ENCODE assay signal across 7 mouse cellular contexts in the genomic region with DNA sequence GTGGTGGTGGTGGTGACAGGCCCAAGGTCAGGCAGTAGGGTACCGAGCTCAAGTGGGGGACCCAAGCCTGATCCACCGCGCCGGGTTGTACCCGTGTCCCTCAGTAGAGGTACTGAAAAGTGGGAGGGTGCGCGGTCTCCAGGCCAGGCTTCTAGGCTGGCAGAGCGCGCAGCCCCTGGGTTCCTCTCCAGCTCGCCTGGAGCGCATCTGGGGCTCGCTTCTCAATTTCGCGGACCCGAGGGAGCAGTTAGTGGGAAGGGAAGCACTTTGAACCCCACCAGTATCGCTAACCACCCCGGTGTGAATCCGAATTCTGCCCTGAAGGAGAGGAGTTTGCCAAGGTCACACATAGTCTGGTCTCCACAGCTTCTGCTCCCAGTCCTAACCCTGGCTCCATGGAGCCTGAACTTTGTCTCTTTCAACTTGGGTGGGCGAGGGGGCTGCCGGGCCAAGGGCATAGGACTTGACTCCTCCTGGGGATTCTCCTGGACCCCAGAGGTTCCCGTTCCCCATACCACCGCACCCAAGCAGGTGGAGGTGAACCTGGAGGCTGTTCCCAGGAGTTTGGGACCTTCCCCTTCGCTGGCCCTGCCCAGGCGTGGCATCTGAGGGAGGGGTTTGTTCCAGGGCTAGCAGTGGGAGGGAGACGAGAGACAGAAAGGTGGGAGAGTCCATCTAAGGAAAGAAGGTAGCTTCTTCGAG. TPM values are rescaled to one million over a fixed set of nuclear protein-coding genes. Genes with fewer than 3 reads are reported as not detected.
DNase-seq lines count a peak whose midpoint lies in the region; ATAC-seq and TF ChIP-seq lines count a peak whose summit lies in the region.

No protein-coding gene starts in this region.

- peak; percentile 42 for DNase-seq in Muller cell, postnatal 12 days (ENCODE audit: inconsistent ontology term)
- no peak for DNase-seq in forebrain, embryonic 11.5 days (ENCODE audit: low spot score)
- DNase-seq in kidney, postnatal 0 days (ENCODE audit: low spot score) = peak; percentile 54
- no peak for DNase-seq in testis, postnatal 10 days (ENCODE audit: low spot score)
- DNase-seq in left cerebral cortex, adult 9 months (ENCODE audit: low spot score in 2 of 2) = no peak

- no peaks in the 10 kb centered on the region for H3K9me3 ChIP-seq in E14TG2a.4 (ENCODE audit: low read length)
- no peaks in the 10 kb centered on the region for H3K9me3 ChIP-seq in forebrain, embryonic 11.5 days (ENCODE audit: control insufficient read depth, low read length)
- no peaks in the 10 kb centered on the region for H3K9me3 ChIP-seq in kidney, postnatal 0 days (replicated peaks; ENCODE audit: low read length)
- H3K9me3 ChIP-seq in neural tube, embryonic 14.5 days (ENCODE audit: control insufficient read depth, low read length) = no peaks in the 10 kb centered on the region

- peaks cover 82% of the 10 kb centered on the region for H3K27me3 ChIP-seq in E14TG2a.4 (ENCODE audit: insufficient read depth, low read length)
- peaks cover 19% of the 10 kb centered on the region for H3K27me3 ChIP-seq in forebrain, embryonic 11.5 days (ENCODE audit: control insufficient read depth, insufficient read depth, low read length)
- H3K27me3 ChIP-seq in kidney, postnatal 0 days (ENCODE audit: insufficient read depth, low read length) = peaks cover 30% of the 10 kb centered on the region
- peaks cover 3% of the 10 kb centered on the region; the same call in 1 of the 2 replicates for H3K27me3 ChIP-seq in neural tube, embryonic 14.5 days (ENCODE audit: control insufficient read depth, insufficient read depth, low read length)

- H3K4me1 ChIP-seq in E14TG2a.4 (replicated peaks; ENCODE audit: low read depth, low read length) = peaks cover 67% of the 10 kb centered on the region
- peaks cover 7% of the 10 kb centered on the region; the same call in 1 of the 2 replicates for H3K4me1 ChIP-seq in forebrain, embryonic 11.5 days (replicated peaks; ENCODE audit: control insufficient read depth, insufficient read depth, low read length)
- H3K4me1 ChIP-seq in kidney, postnatal 0 days (replicated peaks; ENCODE audit: insufficient read depth, low read length) = peaks cover 8% of the 10 kb centered on the region
- H3K4me1 ChIP-seq in neural tube, embryonic 14.5 days (ENCODE audit: control insufficient read depth, insufficient read depth, low read length) = peaks cover 12% of the 10 kb centered on the region

- H3K4me2 ChIP-seq in forebrain, embryonic 11.5 days (ENCODE audit: low read depth, low read length, severe bottlenecking) = peak overlapping the region; percentile 84
- H3K4me2 ChIP-seq in kidney, postnatal 0 days (ENCODE audit: low read length) = peak overlapping the region; percentile 88
- H3K4me2 ChIP-seq in neural tube, embryonic 14.5 days (ENCODE audit: low read depth, low read length) = peak overlapping the region; percentile 93

- H3K4me3 ChIP-seq in E14TG2a.4 (replicated peaks; ENCODE audit: low read length) = peak overlapping the region; percentile 82
- H3K4me3 ChIP-seq in forebrain, embryonic 11.5 days (ENCODE audit: low read depth, low read length) = peak overlapping the region; percentile 54
- H3K4me3 ChIP-seq in kidney, postnatal 0 days (replicated peaks; ENCODE audit: low read depth, low read length) = peak overlapping the region; percentile 50
- H3K4me3 ChIP-seq in neural tube, embryonic 14.5 days (ENCODE audit: low read depth, low read length) = peak overlapping the region; percentile 70

- no peak for ATAC-seq in forebrain, embryonic 11.5 days (replicated peaks; ENCODE audit: low FRiP score)
- no peak for ATAC-seq in kidney, postnatal 0 days (replicated peaks; ENCODE audit: low FRiP score, low read depth)
- ATAC-seq in neural tube, embryonic 14.5 days (ENCODE audit: low read depth) = peak; percentile 40

- H3K36me3 ChIP-seq in E14TG2a.4 (ENCODE audit: insufficient read depth, low read length) = no peaks in the 10 kb centered on the region
- H3K36me3 ChIP-seq in forebrain, embryonic 11.5 days (ENCODE audit: control insufficient read depth, insufficient read depth, low read length) = no peaks in the 10 kb centered on the region
- no peaks in the 10 kb centered on the region for H3K36me3 ChIP-seq in kidney, postnatal 0 days (ENCODE audit: insufficient read depth, low read length)
- no peaks in the 10 kb centered on the region for H3K36me3 ChIP-seq in neural tube, embryonic 14.5 days (ENCODE audit: control insufficient read depth, insufficient read depth, low read length)

- WGBS in forebrain, embryonic 11.5 days = 4% methylated on average over 26 of the region's 26 CpGs
- 4% methylated on average over 26 of the region's 26 CpGs for WGBS in kidney, postnatal 0 days
- 4% methylated on average over 26 of the region's 26 CpGs for WGBS in neural tube, embryonic 14.5 days

- no peak for TF ChIP-seq CTCF in E14TG2a.4 (conservative IDR thresholded peaks at IDR 0.05; ENCODE audit: low read length)
- TF ChIP-seq CTCF in kidney, postnatal 0 days (IDR thresholded peaks at IDR 0.05; ENCODE audit: low read depth) = no peak

- H3K9ac ChIP-seq in forebrain, embryonic 11.5 days (ENCODE audit: low read length) = no peak overlapping the region
- H3K9ac ChIP-seq in kidney, postnatal 0 days (ENCODE audit: low read depth, low read length) = no peak overlapping the region
- H3K9ac ChIP-seq in neural tube, embryonic 14.5 days (replicated peaks; ENCODE audit: low read depth, low read length) = peak overlapping the region; percentile 74

- H3K27ac ChIP-seq in forebrain, embryonic 11.5 days (ENCODE audit: low read depth, low read length) = no peak overlapping the region
- no peak overlapping the region for H3K27ac ChIP-seq in kidney, postnatal 0 days
- no peak overlapping the region for H3K27ac ChIP-seq in neural tube, embryonic 14.5 days (ENCODE audit: low read depth, low read length)

RNA-seq across cellular contexts. Expression of a gene that starts 1.3 kb away (rescaled TPM):
- polyA plus RNA-seq in forebrain, embryonic 11.5 days (2014; fragmentation: Nextera tagmentation; extraction: Ambion mirVana) = 1.3 and 1.7 TPM in 2 replicates
- 1.8 and 2.0 TPM in 2 replicates for polyA plus RNA-seq in kidney, postnatal 0 days (2015; fragmentation: Nextera tagmentation; extraction: Ambion mirVana)
- 18.1 and 24.2 TPM in 2 replicates for polyA plus RNA-seq in neural tube, embryonic 14.5 days (2014; fragmentation: Nextera tagmentation; extraction: Ambion mirVana)

Comparison
In these comparisons a context has a peak if more than half of its experiments do, and no peak if none do; other contexts are left out.
1. DNase-seq: peak in Muller cell, postnatal 12 days (single experiment) and kidney, postnatal 0 days (single experiment); none in forebrain, embryonic 11.5 days (single experiment), testis, postnatal 10 days (single experiment) and left cerebral cortex, adult 9 months (0 of 2).
2. Peak in every context shown above with its lines, with median percentiles within 50 percentile points of each other: H3K4me3 ChIP-seq and H3K4me2 ChIP-seq.